Mouse (Mus musculus) neutrophil, adult 5-6 weeks (primary cell): ENCODE data around the gene Nfkb1. TPM values are rescaled to one million over a fixed set of nuclear protein-coding genes. Genes with fewer than 3 reads are reported as not detected.

Experiments used
- ATAC-seq: fragments of 151-379, 151-347 bp; 2 replicates; pipeline ENCODE4 v1.8.0; 2017; ENCODE audit warnings: mild to moderate bottlenecking, moderate TSS enrichment; ENCODE audit not compliant: insufficient number of reproducible peaks, poor library complexity, low FRiP score, severe bottlenecking; ENCODE audit errors: extremely low read depth
- total RNA-seq: library from RNA; stranded (forward); fragments of 200-1000 nt; gene quantifications from 2 replicates; pipeline ENCODE4 v1.2.3, GENCODE M21; 2017

Gene Nfkb1
- total RNA-seq: 200 and 216 TPM in 2 replicates

- ATAC-seq: peak; percentile 75
Observed at GRCm38 (mm10) chr3:135691191-135692131, at the start of gene Nfkb1. Gene Nfkb1 (minus strand): TSS chr3:135691547.

- no peak for ATAC-seq
Observed at GRCm38 (mm10) chr3:135740711-135741110, 49.4 kb upstream of the Nfkb1 start.

- ATAC-seq: no peak
Observed at GRCm38 (mm10) chr3:135734736-135735135, 43.4 kb upstream of the Nfkb1 start.

GRCm38 (mm10) chr3:135732747-135733445, 41.5 kb upstream of the Nfkb1 start:
- ATAC-seq: no peak

- peak; percentile 100 for ATAC-seq
Observed at GRCm38 (mm10) chr3:135731292-135732047, 40.1 kb upstream of the Nfkb1 start.

GRCm38 (mm10) chr3:135730790-135731189, 39.4 kb upstream of the Nfkb1 start:
- ATAC-seq: no peak

GRCm38 (mm10) chr3:135729575-135729974, 38.2 kb upstream of the Nfkb1 start:
- no peak for ATAC-seq

- no peak for ATAC-seq
Observed at GRCm38 (mm10) chr3:135728900-135729299, 37.6 kb upstream of the Nfkb1 start.

GRCm38 (mm10) chr3:135727339-135727738, 36.0 kb upstream of the Nfkb1 start:
- ATAC-seq: no peak

- no peak for ATAC-seq
Observed at GRCm38 (mm10) chr3:135726521-135727275, 35.4 kb upstream of the Nfkb1 start.

- ATAC-seq: no peak
Observed at GRCm38 (mm10) chr3:135726023-135726422, 34.7 kb upstream of the Nfkb1 start.

- ATAC-seq: no peak
Observed at GRCm38 (mm10) chr3:135722104-135722503, 30.8 kb upstream of the Nfkb1 start.

GRCm38 (mm10) chr3:135719969-135720368, 28.6 kb upstream of the Nfkb1 start:
- peak; percentile 55 for ATAC-seq

- ATAC-seq: no peak
Observed at GRCm38 (mm10) chr3:135719179-135719532, 27.8 kb upstream of the Nfkb1 start.

- ATAC-seq: peak; percentile 45; the same call in 1 of the 2 replicates
Observed at GRCm38 (mm10) chr3:135718323-135719178, 27.2 kb upstream of the Nfkb1 start.

- ATAC-seq: no peak
Observed at GRCm38 (mm10) chr3:135713016-135713950, 21.9 kb upstream of the Nfkb1 start.

GRCm38 (mm10) chr3:135711613-135712012, 20.3 kb upstream of the Nfkb1 start:
- no peak for ATAC-seq
